Mouse (Mus musculus): ENCODE measurements around the gene Defb10. TPM values are rescaled to one million over a fixed set of nuclear protein-coding genes. Genes with fewer than 3 reads are reported as not detected.
"Not testable (repeated sequence)": the region's sequence is repeated elsewhere in the genome, so short reads cannot be mapped to it uniquely, and the experiment has no call there.

Defb10 gene
- total RNA-seq (2022), result not detected

- DNase-seq (ENCODE audit: low spot score), result not testable (repeated sequence)
These were observed at the start of gene Defb10 for GRCm38 (mm10) chr8:21858586-21858985. Defb10 (plus strand) TSS chr8:21858901.

GRCm38 (mm10) chr8:21885321-21885720 is 26.6 kb downstream of the Defb10 start, which contains the start of gene Defb9:
Defb9 (minus strand) TSS chr8:21885421.
- DNase-seq (ENCODE audit: low spot score), result not testable (repeated sequence)

- not testable (repeated sequence) for DNase-seq (ENCODE audit: low spot score)
These were observed 47.6 kb downstream of the Defb10 start, which contains the start of gene Defb11 for GRCm38 (mm10) chr8:21906290-21906689. Defb11 (minus strand) TSS chr8:21906412.

Other genes with a start within 250 kb of the Defb10 start
- gene Defa26, start 240.7 kb upstream of the Defb10 start, total RNA-seq (2022), result not detected
- not detected for gene Defa17, start 203.1 kb upstream of the Defb10 start, total RNA-seq (2022)
- gene Defa34, start 193.1 kb upstream of the Defb10 start, total RNA-seq (2022), result not detected
- not detected for gene AY761184, start 155.3 kb upstream of the Defb10 start, total RNA-seq (2022)
- gene Defa24, start 124.4 kb upstream of the Defb10 start, total RNA-seq (2022), result not detected
- gene Defb50, start 35.4 kb upstream of the Defb10 start, total RNA-seq (2022), result not detected
- not detected for gene Defb2, start 19.0 kb upstream of the Defb10 start, total RNA-seq (2022)
- not detected for gene Defb9, start 26.5 kb downstream of the Defb10 start, total RNA-seq (2022)
- not detected for gene Defb11, start 47.5 kb downstream of the Defb10 start, total RNA-seq (2022)
- gene Defb15, start 73.8 kb downstream of the Defb10 start, total RNA-seq (2022), result not detected
- not detected for gene Defb35, start 79.5 kb downstream of the Defb10 start, total RNA-seq (2022)
- gene Defb13, start 87.9 kb downstream of the Defb10 start, total RNA-seq (2022), result not detected
- gene Fam90a1a, start 99.8 kb downstream of the Defb10 start, total RNA-seq (2022), result not detected
- gene Ccdc70, start 110.9 kb downstream of the Defb10 start, total RNA-seq (2022), result not detected
- under 1 TPM; 0.09 to 0.13 (median 0.12) TPM for gene Atp7b, start 201.4 kb downstream of the Defb10 start, total RNA-seq (2022)
- gene Alg11, start 201.8 kb downstream of the Defb10 start, total RNA-seq (2022), result 1 to 10 TPM; 7.3 to 8.8 (median 8.5) TPM

Measured in heart, adult 8-10 months (tissue).